Mouse (Mus musculus) left cerebral cortex, adult 8-10 months (tissue): ENCODE results near the gene Fndc9. TPM values are rescaled to one million over a fixed set of nuclear protein-coding genes. Genes with fewer than 3 reads are reported as not detected.

ENCODE experiments used
- DNase-seq, 2 experiments: peaks; one replicate each; pipeline ENCODE4 v3.0.0; 2022; ENCODE audit warnings: low spot score in 2 of 2
- total RNA-seq, 4 experiments: library from RNA; stranded (reverse); gene quantifications; 2 replicates each; pipeline ENCODE4 v1.2.4; 2022

Gene Fndc9
- 1 to 10 TPM; 3.6 to 5.7 (median 4.2) TPM for total RNA-seq

DNA sequence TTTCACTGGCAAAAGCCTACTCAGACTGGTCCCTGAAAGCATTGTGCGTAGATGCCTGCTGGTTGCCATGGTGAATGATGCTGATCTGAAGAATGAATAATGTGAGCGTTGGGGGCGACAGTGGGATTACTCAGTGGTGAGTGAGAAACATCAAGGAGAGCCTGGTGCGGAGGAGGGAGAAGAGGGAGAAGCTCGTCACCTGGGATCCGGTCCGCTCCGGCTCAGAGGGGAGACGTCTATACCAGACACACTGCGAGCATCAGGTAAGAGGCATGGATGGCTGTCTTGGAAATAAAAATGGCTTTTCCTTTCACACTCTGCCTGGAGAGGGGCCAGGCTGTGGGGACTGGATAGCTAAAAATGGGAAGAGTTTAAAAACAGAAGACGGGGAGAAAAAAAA is at the start of gene Fndc9:
Gene Fndc9, plus strand, starts transcription at position 198 of the 400 bp plus-strand sequence.
- DNase-seq: peak in 1 of 2 experiments; percentile 94

DNA sequence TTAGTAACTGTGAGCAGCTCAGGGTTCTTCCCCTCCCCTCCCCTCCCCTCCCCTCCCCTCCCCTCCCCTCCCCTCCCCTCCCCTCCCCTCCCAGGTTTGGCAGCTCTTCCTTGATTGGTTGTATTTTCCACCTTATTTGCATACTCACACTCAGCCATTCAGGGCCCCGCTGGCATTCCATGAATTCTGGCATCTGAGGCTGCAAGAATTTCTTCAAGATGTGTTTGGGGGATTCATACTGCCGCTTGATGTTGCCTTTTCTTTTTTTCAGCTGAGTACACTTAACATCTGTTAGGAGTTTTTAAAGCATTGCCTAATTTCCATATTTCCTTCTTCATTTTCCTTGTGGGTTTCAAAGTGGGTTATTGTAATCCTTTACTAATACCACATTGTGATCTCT is 47.0 kb upstream of the Fndc9 start:
- no peak for DNase-seq

DNA sequence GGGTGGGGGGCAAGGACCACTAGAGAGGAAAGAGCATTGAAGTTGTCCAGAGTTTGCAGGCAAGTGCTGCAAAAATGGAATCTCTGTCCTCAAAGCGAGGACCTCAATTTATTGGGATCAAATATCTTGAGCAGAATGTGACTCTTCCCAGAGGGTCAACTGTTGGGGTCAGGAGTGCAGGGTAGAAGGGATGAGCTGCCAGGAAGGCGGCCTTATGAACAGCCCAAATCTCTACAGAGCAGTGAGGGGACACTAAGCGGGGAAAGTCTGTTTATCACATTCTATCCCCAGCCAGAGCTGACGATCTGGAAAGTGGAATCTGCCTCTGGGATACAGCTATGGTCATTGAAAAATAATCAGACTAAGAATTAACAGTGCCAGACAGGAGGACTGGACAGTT is 41.2 kb upstream of the Fndc9 start:
- DNase-seq: no peak

DNA sequence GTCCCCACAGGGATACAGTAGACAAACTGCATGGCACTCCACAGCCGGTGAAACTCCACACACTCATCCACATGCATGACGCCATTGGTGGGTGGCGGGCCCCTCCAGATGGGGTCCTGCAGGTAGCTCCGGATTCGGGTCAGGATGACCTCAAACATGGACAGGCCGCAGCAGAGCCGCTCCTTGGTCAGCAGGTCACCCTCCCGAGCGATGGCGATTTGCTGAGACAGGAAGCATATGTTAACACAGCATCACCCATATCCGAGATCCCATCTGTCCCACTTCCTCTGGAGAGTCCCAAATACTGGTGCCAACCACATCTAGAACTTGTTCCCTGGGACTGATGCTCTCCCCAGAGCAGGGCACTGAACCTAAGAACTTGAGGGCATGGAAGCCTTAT is 34.7 kb upstream of the Fndc9 start:
- DNase-seq: no peak

DNA sequence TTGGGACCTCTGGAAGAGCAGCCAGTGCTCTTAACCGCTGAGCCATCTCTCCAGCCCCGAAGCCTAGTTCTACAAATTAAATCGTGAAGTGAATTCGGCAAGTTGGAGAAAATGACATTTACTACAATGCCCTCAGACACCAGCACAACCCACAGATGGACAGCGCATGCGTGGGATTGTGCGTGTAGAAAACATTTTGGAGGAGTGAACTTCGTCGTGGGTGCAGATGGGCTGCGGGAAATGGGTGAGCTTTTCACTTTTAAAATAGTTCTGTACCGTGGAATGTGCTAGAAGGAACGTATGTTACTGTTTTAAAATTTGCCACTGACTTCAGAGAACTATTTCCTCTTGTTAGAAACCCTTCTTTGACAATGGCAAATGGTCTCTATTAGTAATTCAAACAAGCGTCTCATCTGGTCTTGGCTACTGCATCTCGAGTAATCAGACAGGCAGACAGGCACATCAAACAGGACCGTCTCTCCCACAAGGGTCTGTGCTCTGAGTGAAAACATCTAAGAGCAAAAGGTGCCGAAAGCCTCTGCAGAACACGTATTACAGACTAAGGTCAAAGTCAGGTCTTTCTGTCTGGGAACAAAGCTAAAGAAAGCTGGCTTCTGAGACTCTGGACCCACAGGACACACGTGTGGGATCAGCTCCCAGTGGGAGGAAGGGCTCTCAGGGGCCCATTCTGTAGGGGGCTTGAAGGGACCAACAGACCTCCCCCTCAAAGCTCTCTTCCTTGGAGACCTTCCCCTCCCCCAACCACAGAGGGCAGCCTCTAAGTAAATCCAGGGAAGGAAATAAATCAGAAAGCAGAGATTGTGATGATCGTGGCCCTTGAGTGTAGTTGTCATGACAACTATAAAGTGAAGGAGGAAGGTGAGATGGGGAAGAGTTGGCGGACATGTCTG is 33.4 kb upstream of the Fndc9 start:
- DNase-seq: peak in 1 of 2 experiments; percentile 76

DNA sequence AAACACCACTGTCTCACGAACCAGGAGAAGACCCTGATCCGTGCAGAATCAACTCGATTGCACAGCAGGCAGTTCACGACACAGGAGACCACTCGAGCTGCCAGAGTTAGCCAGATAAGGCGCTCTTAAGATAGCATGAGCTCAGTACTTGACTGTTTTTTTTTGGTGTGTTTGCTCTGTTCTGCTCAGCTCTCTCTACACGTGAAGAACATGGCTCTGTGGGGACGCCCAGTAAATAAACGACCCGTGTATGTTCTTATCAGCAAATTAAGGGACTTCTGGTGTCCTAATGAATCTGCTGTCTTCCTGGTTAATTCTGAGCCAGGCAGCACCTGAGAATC is 32.8 kb upstream of the Fndc9 start:
- DNase-seq: no peak

DNA sequence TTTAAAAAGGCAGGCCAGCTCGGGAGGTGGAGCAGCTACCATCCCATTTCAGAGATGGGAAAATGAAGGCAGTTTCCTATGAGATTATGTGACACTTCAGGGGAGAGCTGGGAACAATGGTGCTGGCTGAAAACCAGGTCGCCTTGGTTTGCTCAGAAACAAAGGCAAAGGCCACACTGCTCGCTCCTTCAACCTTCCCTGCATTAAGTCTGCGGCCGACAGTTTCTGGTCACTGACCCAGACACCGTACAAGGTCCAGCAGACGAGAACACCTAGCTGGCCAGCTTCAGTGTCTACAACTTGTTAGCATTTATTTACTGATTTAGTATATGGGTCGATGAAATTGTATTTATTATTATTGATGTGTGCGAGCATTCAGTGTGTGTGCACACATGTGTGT is 30.5 kb upstream of the Fndc9 start:
- no peak for DNase-seq

GRCm38 (mm10) chr11:46205639-46206409 is 29.5 kb upstream of the Fndc9 start:
- no peak for DNase-seq

- no peak for DNase-seq
Measured at GRCm38 (mm10) chr11:46209884-46210283, 25.4 kb upstream of the Fndc9 start.

DNA sequence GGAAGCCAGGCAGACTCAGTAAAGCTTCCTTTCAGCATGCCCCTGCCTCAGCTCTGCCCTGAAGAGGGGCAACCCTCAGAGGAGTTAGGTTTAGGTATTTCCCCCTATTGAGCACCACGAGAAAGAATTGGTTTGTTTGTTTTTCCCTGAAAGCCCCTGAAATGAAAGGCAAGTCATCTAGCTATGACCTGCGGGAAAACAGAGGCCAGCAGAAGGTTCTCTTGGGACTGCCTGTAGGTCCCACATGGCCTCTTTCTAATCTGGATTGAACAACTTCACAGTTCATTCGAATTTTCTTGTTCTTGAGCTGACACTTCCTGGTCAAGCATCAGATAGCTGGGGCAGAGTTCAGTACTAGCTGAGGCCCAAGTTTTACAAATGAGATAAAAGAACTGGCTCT is 23.5 kb upstream of the Fndc9 start:
- no peak for DNase-seq

DNA sequence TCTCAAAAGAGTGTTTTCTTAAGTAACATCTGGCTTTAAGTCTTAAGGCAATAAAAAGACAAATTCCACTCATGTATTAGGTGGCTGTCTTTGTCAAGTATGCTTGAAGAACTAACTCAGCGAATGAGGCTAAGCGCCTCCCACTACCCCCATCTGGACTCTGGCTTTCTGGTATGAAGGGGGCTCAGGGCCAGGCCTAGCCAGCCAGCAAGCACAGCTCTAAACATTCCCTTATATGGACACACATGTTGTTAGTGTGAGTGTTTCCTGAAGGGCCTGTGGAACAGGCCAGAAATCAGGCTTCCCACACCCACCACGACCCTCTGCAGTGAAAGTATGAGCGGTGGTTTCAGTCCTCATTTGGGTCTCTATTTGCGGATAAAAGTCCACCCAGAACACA is 21.5 kb upstream of the Fndc9 start:
- DNase-seq: no peak

GRCm38 (mm10) chr11:46214368-46215230 is 20.7 kb upstream of the Fndc9 start:
- no peak for DNase-seq

- no peak for DNase-seq
Measured at GRCm38 (mm10) chr11:46215354-46215753, 20.0 kb upstream of the Fndc9 start.

GRCm38 (mm10) chr11:46216669-46217068 is 18.7 kb upstream of the Fndc9 start:
- peak in 1 of 2 experiments; percentile 39 for DNase-seq

GRCm38 (mm10) chr11:46217686-46218085 is 17.6 kb upstream of the Fndc9 start:
- DNase-seq: no peak

- DNase-seq: no peak
Measured at GRCm38 (mm10) chr11:46218584-46218983, 16.7 kb upstream of the Fndc9 start.

DNA sequence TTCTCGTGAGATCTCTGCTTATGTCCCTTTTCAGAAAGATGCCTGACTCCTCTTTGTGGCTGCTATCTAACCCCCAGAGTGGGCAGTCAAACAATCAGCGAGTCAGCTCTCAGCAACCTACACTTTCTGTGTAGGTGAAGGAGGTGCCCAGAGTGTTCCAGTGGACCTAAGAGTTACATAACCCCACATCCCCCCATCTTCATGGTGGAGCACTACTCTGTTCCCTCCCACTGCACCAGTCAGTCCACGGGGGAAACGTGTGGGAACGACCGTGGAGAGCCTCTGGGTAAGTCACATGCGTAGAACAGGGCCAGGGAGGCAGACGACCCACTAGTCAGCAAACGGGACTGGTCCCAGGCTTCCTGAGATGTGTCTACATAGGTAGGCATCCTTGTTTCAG is 16.0 kb upstream of the Fndc9 start:
- no peak for DNase-seq

DNA sequence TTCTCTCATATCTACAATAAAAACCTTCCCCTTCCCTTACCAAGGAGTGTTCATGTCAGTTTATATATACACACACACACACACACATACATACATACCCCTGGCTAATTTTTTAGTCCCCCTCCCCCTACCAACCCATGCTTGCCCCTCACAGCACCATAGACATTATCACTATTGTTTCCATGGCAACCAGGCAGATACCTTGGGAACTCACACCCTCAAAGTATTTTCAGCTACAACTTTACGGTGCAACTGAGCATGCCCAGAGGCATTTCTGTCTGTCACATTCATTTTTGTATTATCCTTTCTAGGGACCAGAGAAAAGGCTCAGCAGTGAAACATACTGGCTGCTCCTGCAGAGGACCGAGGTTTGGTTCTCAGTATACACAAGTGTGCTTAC is 15.1 kb upstream of the Fndc9 start:
- no peak for DNase-seq

DNA sequence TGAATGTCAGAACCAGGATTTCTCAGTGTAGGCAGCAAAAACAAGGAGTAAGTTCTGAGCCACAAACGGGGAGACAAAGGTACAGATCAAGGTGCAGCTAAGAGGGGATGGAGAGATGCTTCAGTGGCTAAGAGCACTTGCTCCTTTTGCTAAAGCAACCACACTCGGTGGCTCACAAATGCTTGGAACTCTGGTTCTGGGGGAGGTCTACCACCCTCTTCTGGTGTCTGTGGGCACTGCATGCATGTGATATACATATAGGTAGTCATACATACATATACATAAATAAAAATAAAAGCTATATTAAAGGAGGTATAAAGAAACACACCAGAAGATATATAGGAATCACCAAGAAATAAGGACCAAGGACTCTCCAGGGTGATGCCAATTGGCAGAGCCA is 11.8 kb upstream of the Fndc9 start:
- DNase-seq: no peak

GRCm38 (mm10) chr11:46225345-46225744 is 10.0 kb upstream of the Fndc9 start:
- no peak for DNase-seq

DNA sequence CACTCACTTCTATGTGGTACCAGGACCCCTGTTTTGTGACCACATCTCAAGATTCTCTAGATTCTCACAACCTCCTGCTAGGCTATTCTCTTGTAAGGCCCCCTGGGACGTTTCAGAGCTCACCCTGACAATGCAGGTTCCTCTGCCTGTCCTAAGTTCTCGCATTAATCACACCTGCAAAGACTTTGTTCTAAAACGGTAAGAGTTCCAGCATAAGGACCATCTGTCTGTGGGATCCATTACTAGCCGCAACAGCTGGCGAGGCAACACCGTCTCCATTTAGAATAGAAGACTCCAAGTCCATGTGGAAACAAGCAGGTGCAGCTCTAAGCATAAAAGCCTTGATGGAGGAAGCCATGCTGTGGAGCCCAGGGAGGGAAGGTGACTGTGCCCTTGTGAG is 5.1 kb upstream of the Fndc9 start:
- no peak for DNase-seq

DNA sequence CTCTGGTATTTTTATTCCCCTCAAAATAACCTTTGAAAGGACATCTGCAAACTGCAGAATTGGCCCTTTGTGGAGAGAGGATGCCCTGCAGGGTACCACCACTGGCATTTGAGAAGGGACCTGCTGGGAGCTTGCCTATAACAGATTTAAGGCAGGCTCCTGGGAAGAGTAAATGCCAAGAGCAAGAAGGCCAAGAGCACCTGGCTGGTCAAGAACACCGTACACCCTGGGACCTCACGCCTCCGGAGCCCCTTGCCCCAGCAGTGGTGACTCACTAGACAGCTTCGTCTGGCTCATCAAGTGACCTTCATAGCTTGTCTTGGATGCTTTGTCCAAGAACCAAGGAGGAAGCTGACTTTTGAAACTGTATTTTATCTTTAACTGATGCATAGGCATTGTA is 2.5 kb upstream of the Fndc9 start:
- DNase-seq: no peak
